Mouse (Mus musculus): ENCODE measurements at regions not wholly inside any gene's neighbourhood (a gene's known extent, or its start where the extent isn't known, plus 50 kb on each side); places are given as distances from the start of the nearest gene placed in this dataset.
A peak's percentile ranks its signal among the peaks of the same experiment; 100 is the strongest.

DNA sequence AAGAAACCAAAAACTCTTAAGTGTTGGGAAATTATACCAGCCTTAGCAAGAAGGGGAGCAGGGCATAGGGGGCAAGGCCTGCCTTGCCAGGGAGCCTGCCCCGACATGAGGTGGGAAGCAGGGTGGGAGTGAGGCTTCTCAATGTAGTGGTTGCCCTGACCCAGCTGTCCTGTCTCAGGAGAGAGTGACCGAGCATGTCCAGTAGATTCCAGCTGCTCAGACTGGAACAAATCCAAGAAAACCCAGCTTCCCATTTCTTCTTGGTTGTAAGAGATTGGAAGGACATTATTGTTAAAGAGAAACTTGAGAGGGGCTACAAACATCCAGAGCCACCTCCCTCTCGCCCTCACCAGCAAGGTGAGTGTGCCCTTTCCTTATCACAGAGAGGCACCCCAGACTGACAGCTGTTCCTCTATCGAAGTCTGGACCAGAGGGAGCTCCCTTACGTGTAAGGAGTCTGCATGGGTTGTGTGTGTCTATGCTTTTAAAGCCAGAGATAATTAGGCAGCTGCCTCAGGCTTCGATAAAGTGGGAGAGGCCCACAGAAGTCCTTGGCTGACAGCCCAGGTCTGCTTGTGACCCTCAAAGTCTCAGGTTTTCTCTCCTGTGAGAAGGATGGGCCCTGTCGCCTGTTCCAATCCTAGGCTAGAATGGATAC, 608.1 kb downstream of the Zfp706 start:
- 54% methylated on average over 7 of the region's 7 CpGs for WGBS
- H3K27ac ChIP-seq = peak overlapping the region; percentile 58
- no peak for ATAC-seq (ENCODE audit: low FRiP score)

DNA sequence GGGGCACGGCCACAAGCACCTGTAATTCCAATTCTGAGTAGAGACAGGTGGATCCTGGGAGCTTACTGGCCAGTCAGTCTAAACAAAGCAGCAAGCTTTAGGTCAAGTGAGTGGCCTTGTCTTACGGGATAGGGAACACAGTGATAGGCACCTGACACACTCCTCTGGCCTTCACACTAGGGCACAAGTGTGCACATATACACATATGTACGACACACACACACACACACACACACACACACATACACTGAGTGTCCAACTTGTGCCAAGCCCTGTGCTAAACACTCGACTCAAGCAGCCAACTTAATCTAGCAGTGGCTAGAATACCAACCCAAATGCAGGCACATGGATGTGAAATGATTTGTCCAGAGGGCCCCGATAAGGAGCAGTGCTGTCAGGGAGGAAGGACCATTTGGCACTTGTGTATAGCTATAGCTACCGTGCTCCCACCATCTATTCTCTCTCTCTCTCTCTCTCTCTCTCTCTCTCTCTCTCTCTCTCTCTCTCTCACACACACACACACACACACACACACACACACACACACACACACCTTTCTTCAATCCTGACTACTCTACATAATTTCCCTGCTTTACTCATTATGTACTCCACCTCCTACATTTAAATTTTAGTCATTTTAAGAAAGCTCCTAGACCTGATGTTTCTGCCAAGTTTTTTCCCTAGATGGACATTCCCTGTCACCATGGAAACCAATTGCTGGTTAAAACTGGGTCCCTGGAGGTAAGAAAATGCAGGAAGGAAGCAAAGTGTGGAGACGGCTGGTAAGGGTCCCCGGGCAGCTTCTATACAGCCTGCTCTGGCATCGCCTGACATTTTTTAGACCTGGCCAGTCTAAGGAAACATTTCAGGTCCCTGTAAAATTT, 609.2 kb downstream of the Zfp706 start:
- H3K4me1 ChIP-seq (replicated peaks) = peaks cover 19% of the 10 kb centered on the region
- ATAC-seq (ENCODE audit: low FRiP score) = peak; percentile 40
- no peaks in the 10 kb centered on the region for H3K36me3 ChIP-seq
- H3K27me3 ChIP-seq = no peaks in the 10 kb centered on the region
- no peak overlapping the region for H3K27ac ChIP-seq
- H3K9ac ChIP-seq = no peak overlapping the region
- 73% methylated on average over 9 of the region's 9 CpGs for WGBS
- H3K4me2 ChIP-seq = no peak overlapping the region
- H3K9me3 ChIP-seq = no peaks in the 10 kb centered on the region
- no peak overlapping the region for H3K4me3 ChIP-seq

More for the DNA sequence above, 608.1 kb downstream of the Zfp706 start:
- H3K4me3 ChIP-seq = no peak overlapping the region
- H3K9me3 ChIP-seq = no peaks in the 10 kb centered on the region
- no peaks in the 10 kb centered on the region for H3K36me3 ChIP-seq
- no peak overlapping the region for H3K4me2 ChIP-seq
- H3K27me3 ChIP-seq = no peaks in the 10 kb centered on the region
- peaks cover 19% of the 10 kb centered on the region for H3K4me1 ChIP-seq (replicated peaks)
- no peak overlapping the region for H3K9ac ChIP-seq

GRCm38 (mm10) chr15:36396791-36397190, 610.8 kb downstream of the Zfp706 start:
- Histone ChIP-seq H3K9ac (no peak overlapping the region), H3K9me3 (no peaks in the 10 kb centered on the region), H3K36me3 (no peaks in the 10 kb centered on the region), H3K4me3 (no peak overlapping the region), H3K4me1 (replicated peaks) (peaks cover 19% of the 10 kb centered on the region), H3K4me2 (no peak overlapping the region), H3K27ac (no peak overlapping the region), H3K27me3 (no peaks in the 10 kb centered on the region)
- ATAC-seq (ENCODE audit: low FRiP score) = no peak
- 90% methylated on average over 6 of the region's 6 CpGs for WGBS

DNA sequence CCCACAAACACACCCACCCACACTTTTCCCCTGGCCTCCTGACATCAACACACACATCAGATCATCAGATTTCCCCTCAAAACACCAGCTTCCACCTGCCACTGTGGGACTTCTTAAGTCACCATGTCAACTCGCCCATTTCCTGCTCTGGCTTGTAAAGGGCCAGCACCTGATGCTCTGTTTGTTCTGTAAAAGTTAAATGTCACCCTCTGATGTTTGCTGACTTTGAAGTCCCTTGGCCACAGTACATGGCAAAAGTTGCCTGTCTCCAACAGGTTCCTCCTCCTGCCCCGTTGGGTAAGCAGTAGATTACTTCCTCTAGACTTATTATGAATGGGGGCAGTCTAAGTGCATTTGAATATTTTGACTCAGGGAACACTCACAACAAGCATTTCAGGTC, 611.3 kb downstream of the Zfp706 start:
- Histone ChIP-seq H3K27ac (no peak overlapping the region), H3K27me3 (no peaks in the 10 kb centered on the region), H3K4me3 (no peak overlapping the region), H3K36me3 (no peaks in the 10 kb centered on the region), H3K4me1 (replicated peaks) (peaks cover 19% of the 10 kb centered on the region), H3K9me3 (no peaks in the 10 kb centered on the region), H3K9ac (no peak overlapping the region), H3K4me2 (no peak overlapping the region)
- WGBS = 61% methylated on average over 2 of the region's 2 CpGs
- no peak for ATAC-seq (ENCODE audit: low FRiP score)

DNA sequence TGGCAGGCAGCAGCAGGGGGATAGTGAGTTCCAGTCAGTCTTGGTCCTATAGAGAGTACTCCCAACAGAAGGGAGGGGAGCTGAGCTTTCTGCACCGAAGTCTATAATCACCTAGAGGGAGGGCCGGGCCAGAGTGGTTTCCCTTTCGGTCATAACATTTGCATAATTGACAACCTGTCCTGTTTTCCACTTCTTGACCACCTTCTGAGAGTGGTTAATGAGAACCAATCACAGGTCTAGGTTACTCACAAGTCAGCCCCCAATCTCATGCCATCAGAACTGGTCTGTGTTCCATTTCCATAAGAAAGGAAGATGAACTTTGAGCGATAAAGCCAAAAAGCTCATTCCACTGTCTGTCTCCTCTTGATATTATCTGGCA, 611.9 kb downstream of the Zfp706 start:
- no peak overlapping the region for H3K27ac ChIP-seq
- no peak overlapping the region for H3K9ac ChIP-seq
- no peak for ATAC-seq (ENCODE audit: low FRiP score)
- no peaks in the 10 kb centered on the region for H3K36me3 ChIP-seq
- no peaks in the 10 kb centered on the region for H3K9me3 ChIP-seq
- no peak overlapping the region for H3K4me2 ChIP-seq
- H3K27me3 ChIP-seq = no peaks in the 10 kb centered on the region
- peaks cover 18% of the 10 kb centered on the region for H3K4me1 ChIP-seq (replicated peaks)
- H3K4me3 ChIP-seq = no peak overlapping the region
- 72% methylated on average over 4 of the region's 4 CpGs for WGBS

DNA sequence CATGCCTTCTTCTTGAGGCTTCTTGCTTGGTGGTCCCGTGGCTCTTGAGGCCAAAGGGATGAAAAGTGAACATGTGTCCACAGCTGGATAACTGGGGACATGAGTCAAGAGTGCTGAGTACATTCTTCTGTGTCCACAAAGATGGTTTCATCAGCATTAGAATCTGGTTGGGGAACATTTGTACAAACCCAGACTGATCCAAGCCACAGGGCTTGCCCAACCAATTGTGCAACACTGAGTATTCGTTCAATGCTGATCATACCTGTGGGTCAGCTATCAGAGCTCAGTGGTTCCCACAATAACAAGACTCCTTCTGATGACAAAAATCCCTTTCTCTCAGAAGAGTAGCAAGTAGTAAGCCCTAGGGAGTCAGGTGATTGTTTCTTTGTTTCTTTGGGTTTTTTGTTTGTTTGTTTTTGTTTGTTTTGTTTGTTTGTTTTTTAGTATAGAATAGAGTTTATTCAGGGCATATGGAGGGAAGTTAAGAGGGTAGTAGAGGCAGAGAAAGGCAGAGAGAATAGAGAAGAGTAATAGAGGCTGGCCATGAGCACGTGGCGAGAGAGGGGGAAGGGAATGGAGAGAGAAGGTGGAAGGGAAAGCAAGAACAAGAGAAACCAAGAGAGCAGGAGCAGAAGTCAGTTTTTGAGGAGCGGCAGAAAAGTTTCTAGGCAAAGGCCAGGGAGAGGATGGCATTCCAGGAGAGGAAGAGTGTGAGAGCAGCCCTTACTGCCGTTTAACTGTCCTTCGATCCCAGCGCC, 612.5 kb downstream of the Zfp706 start:
- Histone ChIP-seq H3K4me1 (replicated peaks) (peaks cover 13% of the 10 kb centered on the region), H3K27ac (no peak overlapping the region), H3K36me3 (no peaks in the 10 kb centered on the region), H3K27me3 (no peaks in the 10 kb centered on the region), H3K4me3 (no peak overlapping the region), H3K9me3 (no peaks in the 10 kb centered on the region), H3K9ac (no peak overlapping the region), H3K4me2 (no peak overlapping the region)
- 86% methylated on average over 8 of the region's 8 CpGs for WGBS
- ATAC-seq (ENCODE audit: low FRiP score) = no peak

- H3K27ac ChIP-seq = no peak overlapping the region
- H3K9ac ChIP-seq = no peak overlapping the region
- no peaks in the 10 kb centered on the region for H3K9me3 ChIP-seq
- ATAC-seq (ENCODE audit: low FRiP score) = no peak
- no peaks in the 10 kb centered on the region for H3K4me1 ChIP-seq (replicated peaks)
- H3K27me3 ChIP-seq = no peaks in the 10 kb centered on the region
- no peak overlapping the region for H3K4me3 ChIP-seq
- no peaks in the 10 kb centered on the region for H3K36me3 ChIP-seq
- 90% methylated on average over 4 of the region's 4 CpGs for WGBS
- H3K4me2 ChIP-seq = no peak overlapping the region
Measured at GRCm38 (mm10) chr15:36389775-36390174, 617.8 kb downstream of the Zfp706 start.

GRCm38 (mm10) chr15:36381228-36381671, 626.3 kb downstream of the Zfp706 start:
- no peaks in the 10 kb centered on the region for H3K9me3 ChIP-seq
- H3K27ac ChIP-seq = no peak overlapping the region
- H3K27me3 ChIP-seq = peaks cover 21% of the 10 kb centered on the region
- H3K36me3 ChIP-seq = no peaks in the 10 kb centered on the region
- H3K4me2 ChIP-seq = peak overlapping the region; percentile 47
- H3K9ac ChIP-seq = peak overlapping the region; percentile 35; the same call in 1 of the 2 replicates
- whole genome bisulfite sequencing = 4% methylated on average over 8 of the region's 8 CpGs
- peaks cover 12% of the 10 kb centered on the region for H3K4me1 ChIP-seq (replicated peaks)
- H3K4me3 ChIP-seq = peak overlapping the region; percentile 22
- no peak for ATAC-seq (ENCODE audit: low FRiP score)

GRCm38 (mm10) chr15:36380461-36381227, 626.9 kb downstream of the Zfp706 start:
- H3K27ac ChIP-seq = no peak overlapping the region
- no peaks in the 10 kb centered on the region for H3K9me3 ChIP-seq
- H3K4me1 ChIP-seq (replicated peaks) = peaks cover 12% of the 10 kb centered on the region
- H3K4me2 ChIP-seq = peak overlapping the region; percentile 47
- H3K4me3 ChIP-seq = peak overlapping the region; percentile 22
- peaks cover 21% of the 10 kb centered on the region for H3K27me3 ChIP-seq
- peak overlapping the region; percentile 35; the same call in 1 of the 2 replicates for H3K9ac ChIP-seq
- ATAC-seq (ENCODE audit: low FRiP score) = no peak
- WGBS = 7% methylated on average over 17 of the region's 17 CpGs
- H3K36me3 ChIP-seq = no peaks in the 10 kb centered on the region

- Histone ChIP-seq H3K9ac (no peak overlapping the region), H3K9me3 (no peaks in the 10 kb centered on the region), H3K4me2 (no peak overlapping the region), H3K4me1 (replicated peaks) (peaks cover 30% of the 10 kb centered on the region), H3K4me3 (no peak overlapping the region), H3K27ac (no peak overlapping the region), H3K27me3 (peaks cover 28% of the 10 kb centered on the region), H3K36me3 (no peaks in the 10 kb centered on the region)
- WGBS = 91% methylated on average over 4 of the region's 4 CpGs
- no peak for ATAC-seq (ENCODE audit: low FRiP score)
Measured at GRCm38 (mm10) chr15:36378640-36379039, 628.9 kb downstream of the Zfp706 start.

GRCm38 (mm10) chr15:36376551-36376950, 631.0 kb downstream of the Zfp706 start:
- no peak overlapping the region for H3K4me3 ChIP-seq
- no peaks in the 10 kb centered on the region for H3K36me3 ChIP-seq
- H3K27ac ChIP-seq = no peak overlapping the region
- no peak for ATAC-seq (ENCODE audit: low FRiP score)
- peaks cover 28% of the 10 kb centered on the region for H3K4me1 ChIP-seq (replicated peaks)
- H3K4me2 ChIP-seq = no peak overlapping the region
- no peaks in the 10 kb centered on the region for H3K9me3 ChIP-seq
- no peak overlapping the region for H3K9ac ChIP-seq
- 79% methylated on average over 6 of the region's 6 CpGs for WGBS
- peaks cover 18% of the 10 kb centered on the region for H3K27me3 ChIP-seq

DNA sequence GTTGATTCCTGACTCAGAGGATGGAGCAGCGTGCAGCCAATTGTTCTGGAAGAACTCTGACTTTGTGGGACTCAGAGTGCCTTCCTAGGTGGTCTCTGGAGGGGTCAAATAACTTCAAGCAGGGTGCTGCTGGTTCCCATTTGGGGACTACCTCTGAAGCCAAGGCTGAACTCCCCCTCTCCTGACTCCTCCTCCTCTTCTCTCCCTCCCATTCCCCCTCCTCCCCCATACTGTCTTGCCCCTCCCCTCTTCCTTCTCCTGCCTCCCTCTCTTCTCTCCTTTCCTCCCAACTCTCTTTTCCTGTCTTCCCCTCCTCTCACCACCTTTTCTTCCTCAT, 632.1 kb downstream of the Zfp706 start:
- H3K27ac ChIP-seq = no peak overlapping the region
- H3K4me2 ChIP-seq = peak overlapping the region; percentile 80
- peaks cover 18% of the 10 kb centered on the region for H3K4me1 ChIP-seq (replicated peaks)
- peak; percentile 15; the same call in 1 of the 2 replicates for ATAC-seq (ENCODE audit: low FRiP score)
- H3K27me3 ChIP-seq = peaks cover 9% of the 10 kb centered on the region
- 11% methylated on average over 1 of the region's 1 CpGs for WGBS
- H3K36me3 ChIP-seq = no peaks in the 10 kb centered on the region
- H3K9ac ChIP-seq = no peak overlapping the region
- H3K9me3 ChIP-seq = no peaks in the 10 kb centered on the region
- H3K4me3 ChIP-seq = 0 out of 2 replicates have a peak overlapping the region, but pooled peaks have one; percentile 43

Data from hindbrain, embryonic 13.5 days (tissue).